Mouse (Mus musculus): ENCODE results near the gene Fam149b.

GRCm38 (mm10) chr14:20328474-20328873 is 19.5 kb upstream of the Fam149b start:
- TF ChIP-seq CTCF (conservative IDR thresholded peaks at IDR 0.05; ENCODE audit: insufficient read depth, insufficient read length, low read depth, low read length) (peak; percentile 58), POLR2A (IDR thresholded peaks at IDR 0.05; ENCODE audit: low read depth, low read length) (no peak)
